Mouse (Mus musculus) spleen, embryonic (tissue): ENCODE data around the gene Zbtb12.
"Not testable (repeated sequence)": the region's sequence is repeated elsewhere in the genome, so short reads cannot be mapped to it uniquely, and the experiment has no call there.

ENCODE experiments used
- CTCF ChIA-PET: fragments of 350-600 bp; sonication (Branson Sonifier 250); formaldehyde crosslinking; loops from one replicate; lab custom pipeline; 2022; lab: Charles Lee

Gene Zbtb12

DNA sequence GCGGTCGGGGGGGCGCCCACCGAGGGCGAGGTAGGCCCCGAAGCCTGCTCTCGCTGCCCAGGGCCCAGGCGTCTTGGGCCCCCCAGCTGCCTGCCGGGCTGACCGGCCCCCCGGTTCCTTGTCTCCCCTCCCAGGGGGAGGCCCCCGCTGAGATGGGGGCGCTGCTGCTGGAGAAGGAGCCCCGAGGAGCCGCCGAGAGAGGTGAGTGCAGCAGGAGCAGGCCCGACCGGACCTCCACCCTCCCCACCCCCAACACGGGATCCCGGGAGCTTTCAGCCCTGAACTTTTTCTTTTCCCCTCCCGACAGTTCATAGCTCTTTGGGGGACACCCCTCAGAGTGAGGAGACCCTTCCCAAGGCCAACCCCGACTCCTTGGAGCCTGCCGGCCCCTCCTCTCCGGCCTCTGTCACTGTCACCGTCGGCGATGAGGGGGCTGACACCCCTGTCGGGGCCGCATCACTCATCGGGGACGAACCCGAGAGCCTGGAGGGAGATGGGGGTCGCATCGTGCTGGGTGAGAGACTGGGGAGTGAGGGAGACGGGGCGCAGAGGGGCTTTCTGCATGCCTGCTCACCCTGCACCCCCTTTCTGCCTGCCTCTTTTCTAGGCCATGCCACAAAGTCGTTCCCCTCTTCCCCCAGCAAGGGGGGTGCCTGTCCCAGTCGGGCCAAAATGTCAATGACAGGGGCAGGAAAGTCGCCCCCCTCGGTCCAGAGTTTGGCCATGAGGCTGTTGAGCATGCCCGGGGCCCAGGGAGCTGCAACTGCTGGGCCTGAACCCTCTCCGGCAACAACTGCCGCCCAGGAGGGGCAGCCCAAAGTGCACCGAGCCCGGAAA, 20.0 kb downstream of the Zbtb12 start:
- CTCF ChIA-PET: interaction anchor here (0.5 to 0.6 kb wide), 2 partner anchors 8 to 29 kb away, joined by 4 read pairs; no protein-coding TSS in a partner anchor

DNA sequence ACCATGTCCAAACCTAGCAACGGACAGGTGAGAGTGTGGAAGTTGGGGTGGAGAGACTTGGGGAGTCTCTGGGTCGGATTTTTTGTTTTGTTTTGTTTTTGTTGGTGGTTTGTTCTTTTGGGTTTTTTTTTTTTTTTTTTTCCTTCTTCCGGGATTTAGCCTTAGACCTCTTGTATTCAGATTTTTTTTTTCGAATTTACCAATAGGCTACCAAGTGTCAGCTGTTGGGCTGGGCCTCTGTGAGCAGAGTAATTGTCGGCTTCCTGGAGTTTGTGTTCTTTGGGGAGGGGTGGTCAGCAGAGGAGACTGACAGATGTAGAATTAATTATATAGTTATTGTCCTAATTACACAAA, 20.6 kb downstream of the Zbtb12 start:
- CTCF ChIA-PET: interaction anchor here (0.7 kb wide), 1 partner anchor 48 kb away, joined by 18 read pairs; no protein-coding TSS in a partner anchor

DNA sequence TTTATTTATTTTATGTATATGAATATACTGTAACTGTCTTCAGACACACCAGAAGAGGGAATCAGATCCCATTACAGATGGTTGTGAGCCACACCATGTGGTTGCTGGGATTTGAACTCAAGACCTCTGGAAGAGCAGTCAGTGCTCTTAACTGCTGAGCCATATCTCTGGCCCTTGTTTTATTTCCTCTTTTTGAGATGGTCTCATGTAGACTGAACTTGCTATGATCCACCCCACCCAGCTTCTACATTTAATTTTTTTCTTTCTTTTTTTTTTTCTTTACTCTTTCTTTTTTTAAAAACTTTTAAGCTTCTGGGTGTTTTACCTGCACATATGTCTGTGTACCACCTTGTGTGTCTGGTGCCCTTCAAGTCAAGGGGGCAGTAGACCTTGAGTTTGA, 21.5 kb downstream of the Zbtb12 start:
- CTCF ChIA-PET: not testable (repeated sequence)

DNA sequence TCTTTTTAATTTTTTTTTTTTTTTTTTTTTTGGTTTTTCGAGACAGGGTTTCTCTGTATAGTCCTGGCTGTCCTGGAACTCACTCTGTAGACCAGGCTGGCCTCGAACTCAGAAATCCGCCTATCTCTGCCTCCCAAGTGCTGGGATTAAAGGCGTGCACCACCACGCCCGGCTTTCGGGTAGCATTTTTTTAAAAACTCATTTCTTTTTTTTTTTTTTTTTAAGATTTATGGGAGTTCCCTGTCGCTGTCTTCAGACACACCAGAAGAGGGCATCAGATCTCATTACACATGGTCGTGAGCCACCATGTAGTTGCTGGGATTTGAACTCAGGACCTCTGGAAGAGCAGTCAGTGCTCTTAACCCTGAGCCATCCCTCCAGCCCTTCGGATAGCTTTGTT, 22.7 kb downstream of the Zbtb12 start:
- CTCF ChIA-PET: interaction anchor here (0.6 to 0.7 kb wide), 2 partner anchors 64 to 353 kb away, joined by 3 to 4 read pairs; no protein-coding TSS in a partner anchor

- CTCF ChIA-PET: no interaction called here
Observed at GRCm38 (mm10) chr17:34902895-34903294, 23.6 kb downstream of the Zbtb12 start.

- CTCF ChIA-PET: interaction anchor here (0.5 to 1.8 kb wide), 2 partner anchors 32 to 54 kb away, joined by 3 to 7 read pairs; no protein-coding TSS in a partner anchor
Observed at GRCm38 (mm10) chr17:34910982-34911381, 31.7 kb downstream of the Zbtb12 start.

- CTCF ChIA-PET: interaction anchor here (0.6 to 1.8 kb wide), 4 partner anchors 14 to 1194 kb away, joined by 3 to 7 read pairs (median 4); partner anchors contain the start of genes C2 and Cfb
Observed at GRCm38 (mm10) chr17:34911945-34912351, 32.7 kb downstream of the Zbtb12 start.

DNA sequence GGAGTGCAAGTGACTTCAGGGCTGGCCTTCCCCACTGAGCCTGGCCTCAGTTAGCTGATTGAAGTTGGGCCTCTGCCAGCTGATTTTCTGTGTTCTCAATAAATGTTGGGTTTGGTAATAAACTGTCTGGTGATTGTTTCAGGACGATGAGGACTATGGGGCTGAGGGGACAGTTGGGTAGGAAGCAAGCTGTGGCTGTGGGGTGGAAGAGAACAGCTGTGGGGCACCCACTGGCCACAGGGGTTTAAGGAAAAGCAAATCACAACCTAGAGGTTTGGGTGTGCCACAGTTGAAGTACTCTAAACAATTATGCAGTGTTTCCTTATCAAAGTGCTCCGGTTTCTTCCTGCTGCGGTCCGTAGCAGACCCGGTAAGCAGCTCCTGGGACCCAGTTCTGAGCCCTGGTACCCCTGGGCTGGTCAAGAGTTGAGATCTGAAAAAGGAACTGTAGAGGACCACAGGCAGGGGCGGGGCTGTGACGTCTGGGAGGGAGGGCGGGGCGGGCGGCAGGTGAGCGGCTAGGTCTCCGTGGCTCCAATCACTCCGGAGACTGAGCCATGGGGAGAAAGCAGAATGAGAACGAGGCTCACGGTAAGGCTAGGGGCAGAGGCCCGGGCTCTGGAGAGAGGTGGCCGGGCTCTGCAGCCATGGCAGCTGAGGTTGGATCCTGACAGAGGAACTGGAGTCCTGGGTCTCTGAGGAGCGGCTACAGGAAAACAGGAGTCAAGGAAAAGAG, 34.8 kb downstream of the Zbtb12 start, which contains the start of gene Slc44a4:
Gene Slc44a4 (plus strand): TSS at position 537 of the 736 bp plus-strand sequence.
- CTCF ChIA-PET: no interaction called here

DNA sequence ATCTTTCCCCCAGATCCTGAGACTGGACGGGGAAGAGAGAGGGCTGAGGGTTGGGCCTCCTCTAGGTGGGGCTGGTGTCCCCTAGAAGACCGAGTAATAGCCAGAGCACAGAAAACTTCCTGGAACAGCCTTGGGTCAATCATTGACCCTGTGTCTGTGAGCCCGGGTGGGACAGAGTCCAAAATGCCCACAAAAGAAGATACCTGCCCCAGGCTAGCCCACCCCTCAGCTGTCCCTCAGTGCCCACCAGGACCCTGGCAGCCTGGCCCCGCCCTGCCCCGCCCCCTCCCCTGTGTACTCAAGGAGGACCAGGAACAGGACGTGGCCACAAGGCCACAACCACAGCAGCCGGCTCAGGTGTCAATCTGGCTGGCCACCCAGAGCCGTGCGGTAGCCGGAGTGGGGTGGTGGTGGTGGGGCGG, 36.1 kb downstream of the Zbtb12 start:
- CTCF ChIA-PET: interaction anchor here (1.2 kb wide), 1 partner anchor 9 kb away, joined by 3 read pairs; no protein-coding TSS in a partner anchor

GRCm38 (mm10) chr17:34916316-34916715, 37.0 kb downstream of the Zbtb12 start:
- CTCF ChIA-PET: interaction anchor here (0.5 to 1.2 kb wide), 2 partner anchors 8 to 46 kb away, joined by 3 to 9 read pairs; no protein-coding TSS in a partner anchor

DNA sequence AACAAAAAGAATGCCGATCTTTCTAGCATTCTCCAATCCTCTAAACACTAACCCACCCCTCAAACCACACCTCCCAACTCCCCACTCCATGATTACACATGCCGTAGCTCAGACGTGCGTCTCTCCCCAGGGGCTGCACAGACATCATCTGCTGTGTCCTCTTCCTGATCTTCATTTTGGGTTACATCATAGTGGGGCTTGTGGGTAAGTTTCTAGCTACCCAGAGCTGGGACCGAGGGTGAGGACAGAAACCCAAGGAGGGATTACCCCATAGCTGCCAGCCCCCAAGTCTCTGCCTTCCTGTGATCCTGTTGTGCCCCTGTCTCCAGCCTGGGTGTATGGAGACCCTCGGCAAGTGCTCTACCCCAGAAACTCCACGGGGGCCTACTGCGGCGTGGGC, 37.9 kb downstream of the Zbtb12 start:
- CTCF ChIA-PET: no interaction called here

DNA sequence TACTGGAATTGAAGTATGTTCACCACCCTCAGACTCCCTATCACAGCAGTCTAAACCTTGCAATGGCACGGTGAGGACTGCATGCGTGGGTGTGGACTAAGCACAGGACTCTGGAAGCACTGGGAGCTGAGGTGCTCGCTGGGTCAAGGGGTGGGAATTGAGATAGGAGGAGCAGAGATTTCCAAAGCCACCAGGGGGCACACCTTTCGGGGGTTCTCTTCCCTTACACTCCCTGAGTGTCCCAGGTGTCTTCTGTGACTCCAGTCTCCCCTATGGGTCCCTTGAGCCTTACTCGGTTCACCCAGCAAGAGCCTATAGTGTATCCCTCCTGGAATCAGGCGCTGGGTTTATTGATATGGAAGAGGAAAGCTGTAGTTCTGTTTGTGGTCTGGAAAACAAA, 43.7 kb downstream of the Zbtb12 start:
- CTCF ChIA-PET: no interaction called here

DNA sequence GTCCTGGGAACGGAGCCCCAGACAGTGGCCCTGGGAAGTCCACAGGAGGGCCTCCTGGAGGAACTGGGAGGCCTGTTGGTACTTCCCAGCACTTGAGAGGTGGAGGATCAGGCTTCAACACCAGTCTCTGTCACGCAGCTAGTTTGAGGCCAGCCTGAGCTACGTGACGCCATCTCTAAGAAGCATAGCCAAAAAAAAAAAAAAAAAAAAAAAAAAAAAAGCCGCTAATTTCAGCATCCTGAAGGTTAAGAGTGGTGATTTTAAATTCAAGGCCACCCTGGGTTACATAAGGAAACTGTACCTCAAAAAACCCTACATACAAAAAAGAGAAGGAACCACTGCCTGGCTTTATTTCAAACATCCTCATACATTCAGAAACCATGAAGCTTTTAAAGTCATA, 45.0 kb downstream of the Zbtb12 start:
- CTCF ChIA-PET: interaction anchor here (0.6 to 1.0 kb wide), 4 partner anchors 8 to 279 kb away, joined by 3 to 5 read pairs (median 3); no protein-coding TSS in a partner anchor

GRCm38 (mm10) chr17:34927306-34928019, 48.2 kb downstream of the Zbtb12 start:
- CTCF ChIA-PET: no interaction called here

- CTCF ChIA-PET: no interaction called here
Observed at GRCm38 (mm10) chr17:34928841-34929240, 49.6 kb downstream of the Zbtb12 start.

GRCm38 (mm10) chr17:34931061-34931734, 51.9 kb downstream of the Zbtb12 start, which contains the start of gene Neu1:
Neu1 (plus strand) TSS chr17:34931253.
- CTCF ChIA-PET: interaction anchor here (0.7 kb wide), 1 partner anchor 17 kb away, joined by 3 read pairs; no protein-coding TSS in a partner anchor

DNA sequence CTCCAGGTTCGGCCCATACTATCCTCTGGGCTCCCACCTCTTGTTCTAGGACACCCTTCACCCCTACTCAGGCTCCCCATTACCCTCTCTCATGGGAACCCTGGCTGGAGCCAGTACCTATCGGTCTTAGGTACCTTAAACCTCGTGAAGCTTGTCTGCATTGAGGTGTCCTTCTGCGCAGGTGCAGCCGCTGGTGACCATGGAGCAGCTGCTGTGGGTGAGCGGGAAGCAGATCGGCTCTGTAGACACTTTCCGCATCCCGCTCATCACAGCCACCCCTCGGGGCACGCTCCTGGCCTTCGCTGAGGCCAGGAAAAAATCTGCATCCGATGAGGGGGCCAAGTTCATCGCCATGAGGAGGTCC, 52.4 kb downstream of the Zbtb12 start:
- CTCF ChIA-PET: no interaction called here

DNA sequence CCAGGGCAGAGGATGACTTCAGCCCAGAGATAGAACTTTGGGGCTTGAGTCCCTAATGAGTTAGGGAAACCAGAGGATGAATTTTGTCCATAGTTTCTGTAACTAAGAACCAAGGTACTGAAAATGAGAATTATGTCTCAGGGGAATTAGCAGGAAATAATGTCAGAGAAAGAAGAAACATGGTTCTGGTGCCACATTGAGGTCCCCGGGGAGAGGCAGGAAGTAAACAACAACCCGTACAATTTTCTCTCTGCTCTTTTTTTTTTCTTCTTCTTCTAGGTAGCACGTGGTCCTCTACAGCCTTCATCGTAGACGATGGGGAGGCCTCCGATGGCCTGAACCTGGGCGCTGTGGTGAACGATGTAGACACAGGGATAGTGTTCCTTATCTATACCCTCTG, 53.0 kb downstream of the Zbtb12 start:
- CTCF ChIA-PET: no interaction called here

- CTCF ChIA-PET: no interaction called here
Observed at GRCm38 (mm10) chr17:34934031-34934430, 54.7 kb downstream of the Zbtb12 start.

DNA sequence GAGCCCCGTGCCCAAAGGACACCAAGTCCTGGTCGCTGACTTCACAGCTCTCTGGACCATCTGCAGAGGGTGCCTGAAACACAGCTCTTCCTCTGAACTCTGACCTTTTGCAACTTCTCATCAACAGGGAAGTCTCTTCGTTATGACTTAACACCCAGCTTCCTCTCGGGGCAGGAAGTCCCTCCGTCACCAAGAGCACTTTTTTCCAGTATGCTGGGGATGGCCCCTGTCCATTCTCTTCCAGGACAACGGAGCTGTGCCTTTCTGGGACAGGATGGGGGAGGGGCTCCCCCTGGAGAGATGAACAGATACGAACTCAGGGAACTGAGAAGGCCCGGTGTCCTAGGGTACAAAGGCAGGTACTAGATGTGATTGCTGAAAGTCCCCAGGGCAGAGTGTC, 55.5 kb downstream of the Zbtb12 start:
- CTCF ChIA-PET: no interaction called here
